In genomic region chr10:107901958-107902357, GRCm38 (mm10) we compare ENCODE assay signal across 29 mouse cellular contexts. TPM values are rescaled to one million over a fixed set of nuclear protein-coding genes. Genes with fewer than 3 reads are reported as not detected.
DNase-seq lines count a peak whose midpoint lies in the region; ATAC-seq and TF ChIP-seq lines count a peak whose summit lies in the region.
"Had no signal": no experiment of that assay in that cellular context is flagged by ENCODE, and none has a peak within 500 bp of the region (broad histone marks: within the 10 kb centered on the region; RNA-seq: fewer than 3 reads in every experiment).

No protein-coding gene starts in this region.

- no peak for DNase-seq in heart, adult 18-20 months
- no peak for DNase-seq in heart, postnatal 14 days
- DNase-seq in lung, embryonic 14.5 days = no peak
- no peak for DNase-seq in lung, postnatal 0 days (ENCODE audit: low spot score)
- DNase-seq in gastrocnemius, adult 2 months = no peak
- DNase-seq: adrenal gland, postnatal 10 days; cerebellum, adult 11 months; cerebellum, adult 9-11 months; gastrocnemius, postnatal 25 days; heart, postnatal 36 days; kidney, adult 2 months; kidney, postnatal 14 days; lung, postnatal 36 days; thymus, adult 18-20 months; thymus, postnatal 25 days had no signal

- 0 out of 2 replicates have a peak, but pooled peaks cover 3% of the 10 kb centered on the region for H3K4me1 ChIP-seq in heart, embryonic 11.5 days (ENCODE audit: control insufficient read depth, insufficient read depth, low read length)
- H3K4me1 ChIP-seq in heart, embryonic 16.5 days (ENCODE audit: control insufficient read depth, insufficient read depth, low read length) = peaks cover 24% of the 10 kb centered on the region
- H3K4me1 ChIP-seq in lung, embryonic 14.5 days (ENCODE audit: insufficient read depth) = peaks cover 8% of the 10 kb centered on the region
- H3K4me1 ChIP-seq in lung, postnatal 0 days (ENCODE audit: insufficient read depth, low read depth, low read length) = peaks cover 4% of the 10 kb centered on the region; the same call in 1 of the 2 replicates
- H3K4me1 ChIP-seq in stomach, embryonic 16.5 days (ENCODE audit: control insufficient read depth, insufficient read depth, low read length) = peaks cover 4% of the 10 kb centered on the region
- H3K4me1 ChIP-seq: embryonic facial prominence, embryonic 12.5 days; hindbrain, embryonic 13.5 days; limb, embryonic 12.5 days; liver, embryonic 15.5 days; midbrain, embryonic 13.5 days had no signal

- H3K27ac ChIP-seq in heart, embryonic 11.5 days (ENCODE audit: low read depth, low read length) = no peak overlapping the region
- no peak overlapping the region for H3K27ac ChIP-seq in heart, embryonic 16.5 days (ENCODE audit: low read length)
- no peak overlapping the region for H3K27ac ChIP-seq in lung, embryonic 14.5 days (ENCODE audit: low read depth)
- H3K27ac ChIP-seq in lung, postnatal 0 days (ENCODE audit: low read length) = no peak overlapping the region
- H3K27ac ChIP-seq in stomach, embryonic 16.5 days (ENCODE audit: low read length) = peak overlapping the region; percentile 70
- H3K27ac ChIP-seq in gastrocnemius, adult 2 months = no peak overlapping the region
- H3K27ac ChIP-seq: embryonic facial prominence, embryonic 12.5 days; hindbrain, embryonic 13.5 days; left cerebral cortex, adult 2 months; limb, embryonic 12.5 days; liver, embryonic 15.5 days; lung, embryonic 15.5 days; midbrain, embryonic 13.5 days had no signal

- intact Hi-C loops in heart, postnatal 14 days (cut with DNase I) = no loop called here
- intact Hi-C loops in gastrocnemius, adult 2 months (cut with DNase I) = no loop called here

- H3K9me3 ChIP-seq in heart, embryonic 11.5 days (replicated peaks; ENCODE audit: control insufficient read depth, low read length) = no peaks in the 10 kb centered on the region
- no peaks in the 10 kb centered on the region for H3K9me3 ChIP-seq in heart, embryonic 16.5 days (replicated peaks; ENCODE audit: control insufficient read depth, low read length)
- no peaks in the 10 kb centered on the region; the same call in 1 of the 2 replicates for H3K9me3 ChIP-seq in lung, embryonic 14.5 days (ENCODE audit: low read depth, low read length)
- H3K9me3 ChIP-seq in lung, postnatal 0 days (ENCODE audit: low read length) = no peaks in the 10 kb centered on the region
- H3K9me3 ChIP-seq in stomach, embryonic 16.5 days (replicated peaks; ENCODE audit: control insufficient read depth, low read length) = no peaks in the 10 kb centered on the region
- H3K9me3 ChIP-seq: embryonic facial prominence, embryonic 12.5 days; G1E; hindbrain, embryonic 13.5 days; limb, embryonic 12.5 days; liver, embryonic 15.5 days; lung, embryonic 15.5 days; midbrain, embryonic 13.5 days had no signal

- 39% methylated on average over 8 of the region's 8 CpGs for WGBS in heart, embryonic 11.5 days (ENCODE audit: insufficient replicate concordance)
- WGBS in heart, embryonic 16.5 days = 36% methylated on average over 8 of the region's 8 CpGs
- 36% methylated on average over 8 of the region's 8 CpGs for WGBS in lung, embryonic 14.5 days
- WGBS in lung, postnatal 0 days = 38% methylated on average over 8 of the region's 8 CpGs
- 42% methylated on average over 8 of the region's 8 CpGs for WGBS in stomach, embryonic 16.5 days

- no peaks in the 10 kb centered on the region for H3K27me3 ChIP-seq in heart, embryonic 11.5 days (ENCODE audit: control insufficient read depth, insufficient read depth, low read length)
- no peaks in the 10 kb centered on the region for H3K27me3 ChIP-seq in heart, embryonic 16.5 days (ENCODE audit: control insufficient read depth, insufficient read depth, low read length)
- H3K27me3 ChIP-seq in lung, embryonic 14.5 days (ENCODE audit: insufficient read depth, low read length) = no peaks in the 10 kb centered on the region
- no peaks in the 10 kb centered on the region for H3K27me3 ChIP-seq in lung, postnatal 0 days (replicated peaks; ENCODE audit: insufficient read depth, low read length)
- no peaks in the 10 kb centered on the region for H3K27me3 ChIP-seq in stomach, embryonic 16.5 days (ENCODE audit: control insufficient read depth, insufficient read depth, low read length)
- H3K27me3 ChIP-seq: embryonic facial prominence, embryonic 12.5 days; hindbrain, embryonic 13.5 days; limb, embryonic 12.5 days; liver, embryonic 15.5 days; lung, embryonic 15.5 days; midbrain, embryonic 13.5 days; Patski had no signal

- no peak overlapping the region for H3K9ac ChIP-seq in heart, embryonic 11.5 days (ENCODE audit: low read depth, low read length)
- H3K9ac ChIP-seq in heart, embryonic 16.5 days (ENCODE audit: low read length) = no peak overlapping the region
- no peak overlapping the region for H3K9ac ChIP-seq in lung, embryonic 14.5 days
- H3K9ac ChIP-seq in lung, postnatal 0 days (replicated peaks; ENCODE audit: low read depth) = no peak overlapping the region
- H3K9ac ChIP-seq in stomach, embryonic 16.5 days (ENCODE audit: low read length) = no peak overlapping the region
- H3K9ac ChIP-seq: embryonic facial prominence, embryonic 12.5 days; hindbrain, embryonic 13.5 days; limb, embryonic 12.5 days; liver, embryonic 15.5 days; lung, embryonic 15.5 days; midbrain, embryonic 13.5 days had no signal

- no peaks in the 10 kb centered on the region for H3K36me3 ChIP-seq in heart, embryonic 11.5 days (ENCODE audit: control insufficient read depth, insufficient read depth, low read length)
- no peaks in the 10 kb centered on the region for H3K36me3 ChIP-seq in heart, embryonic 16.5 days (ENCODE audit: control insufficient read depth, insufficient read depth)
- no peaks in the 10 kb centered on the region for H3K36me3 ChIP-seq in lung, embryonic 14.5 days (ENCODE audit: insufficient read depth)
- H3K36me3 ChIP-seq in lung, postnatal 0 days (ENCODE audit: insufficient read depth, low read length) = no peaks in the 10 kb centered on the region
- no peaks in the 10 kb centered on the region for H3K36me3 ChIP-seq in stomach, embryonic 16.5 days (ENCODE audit: control insufficient read depth, insufficient read depth, low read length)
- H3K36me3 ChIP-seq: embryonic facial prominence, embryonic 12.5 days; G1E; hindbrain, embryonic 13.5 days; limb, embryonic 12.5 days; liver, embryonic 15.5 days; lung, embryonic 15.5 days; midbrain, embryonic 13.5 days had no signal

- H3K4me2 ChIP-seq in heart, embryonic 11.5 days = peak overlapping the region; percentile 31; the same call in 1 of the 2 replicates
- H3K4me2 ChIP-seq in heart, embryonic 16.5 days (ENCODE audit: low read depth, low read length) = peak overlapping the region; percentile 36
- peak overlapping the region; percentile 20; the same call in 1 of the 2 replicates for H3K4me2 ChIP-seq in lung, embryonic 14.5 days
- H3K4me2 ChIP-seq in lung, postnatal 0 days (replicated peaks; ENCODE audit: low read depth, low read length) = no peak overlapping the region
- no peak overlapping the region for H3K4me2 ChIP-seq in stomach, embryonic 16.5 days (ENCODE audit: low read depth, low read length)
- H3K4me2 ChIP-seq: embryonic facial prominence, embryonic 12.5 days; hindbrain, embryonic 13.5 days; limb, embryonic 12.5 days; liver, embryonic 15.5 days; lung, embryonic 15.5 days; midbrain, embryonic 13.5 days had no signal

- ATAC-seq in heart, embryonic 11.5 days (replicated peaks; ENCODE audit: insufficient number of reproducible peaks, low FRiP score, low TSS enrichment) = no peak
- ATAC-seq in heart, embryonic 16.5 days (replicated peaks; ENCODE audit: extremely low read depth, insufficient read depth, low FRiP score) = no peak
- ATAC-seq in lung, embryonic 14.5 days (ENCODE audit: insufficient read depth) = no peak
- no peak for ATAC-seq in lung, postnatal 0 days
- ATAC-seq in stomach, embryonic 16.5 days (ENCODE audit: insufficient read depth, low FRiP score) = peak; percentile 45; the same call in 1 of the 2 replicates
- ATAC-seq: forebrain, embryonic 14.5 days; midbrain, embryonic 13.5 days; Patski had no signal

- no peak for TF ChIP-seq CTCF in lung, embryonic 14.5 days (IDR thresholded peaks at IDR 0.05; ENCODE audit: low read depth)
- TF ChIP-seq CTCF in lung, postnatal 0 days (IDR thresholded peaks at IDR 0.05) = no peak
- TF ChIP-seq CTCF in gastrocnemius, adult 2 months (IDR thresholded peaks at IDR 0.05) = no peak

- H3K4me3 ChIP-seq in heart, embryonic 11.5 days (ENCODE audit: low read depth, low read length) = no peak overlapping the region
- no peak overlapping the region for H3K4me3 ChIP-seq in heart, embryonic 16.5 days (ENCODE audit: low read length)
- no peak overlapping the region for H3K4me3 ChIP-seq in lung, embryonic 14.5 days (ENCODE audit: low read depth, low read length)
- H3K4me3 ChIP-seq in lung, postnatal 0 days (ENCODE audit: low read depth, low read length) = no peak overlapping the region
- H3K4me3 ChIP-seq in stomach, embryonic 16.5 days (replicated peaks; ENCODE audit: low read length) = no peak overlapping the region
- no peak overlapping the region for H3K4me3 ChIP-seq in gastrocnemius, adult 2 months
- H3K4me3 ChIP-seq: embryonic facial prominence, embryonic 12.5 days; hindbrain, embryonic 13.5 days; left cerebral cortex, adult 2 months; limb, embryonic 12.5 days; liver, embryonic 15.5 days; lung, embryonic 15.5 days; midbrain, embryonic 13.5 days had no signal

- TF ChIP-seq EP300 in lung, postnatal 0 days (IDR thresholded peaks at IDR 0.05) = no peak

RNA-seq across cellular contexts. Expression of gene Otogl, which starts 10.0 kb away (rescaled TPM):
- 0.13 and 0.27 TPM in 2 replicates for polyA plus RNA-seq in heart, embryonic 11.5 days (2014; fragmentation: Nextera tagmentation; extraction: Ambion mirVana)
- under 1 TPM; 0.05 TPM for total RNA-seq in heart, adult 18-20 months (2021)
- 0.10 and 0.12 TPM in 2 replicates for polyA plus RNA-seq in heart, embryonic 16.5 days (2015; fragmentation: Nextera tagmentation; extraction: Ambion mirVana)
- total RNA-seq in heart, postnatal 14 days (2021) = under 1 TPM; 0.07 TPM
- polyA plus RNA-seq in lung, embryonic 14.5 days (2014; fragmentation: Nextera tagmentation; extraction: Ambion mirVana) = 0.19 and 0.25 TPM in 2 replicates
- 0.01 and 0.02 TPM in 2 replicates for polyA plus RNA-seq in lung, postnatal 0 days (2015; fragmentation: Nextera tagmentation; extraction: Ambion mirVana)
- polyA plus RNA-seq in stomach, embryonic 16.5 days (2015; fragmentation: Nextera tagmentation; extraction: Ambion mirVana) = 0.04 and 0.18 TPM in 2 replicates
- under 1 TPM; 0.05 to 0.06 TPM for total RNA-seq in gastrocnemius, adult 2 months (2021)
- total RNA-seq: gastrocnemius, postnatal 25 days; liver, adult 2 months had no signal
- polyA plus RNA-seq: G1E; liver, adult 2 months had no signal

Comparison
In these comparisons a context has a peak if more than half of its experiments do, and no peak if none do; other contexts are left out.
1. H3K4me2 ChIP-seq: peak in heart, embryonic 11.5 days (single experiment), heart, embryonic 16.5 days (single experiment) and lung, embryonic 14.5 days (single experiment); none in lung, postnatal 0 days (single experiment) and stomach, embryonic 16.5 days (single experiment).